Mouse (Mus musculus) liver, embryonic 12.5 days (tissue): ENCODE data around the gene Arhgap24. TPM values are rescaled to one million over a fixed set of nuclear protein-coding genes. Genes with fewer than 3 reads are reported as not detected.

ENCODE experiments used
- ATAC-seq: fragments of 200-750 bp; cut with Nextera tagmentation; 2 replicates; pipeline ENCODE4 v1.8.0; 2017; ENCODE audit warnings: moderate number of reproducible peaks, mild to moderate bottlenecking, moderate library complexity
- H3K27ac ChIP-seq: fragments of 300-500 bp; sonication (generic); 2 replicates; pipeline ENCODE4 v1.5.1; 2016; ENCODE audit warnings: mild to moderate bottlenecking
- H3K27me3 ChIP-seq: fragments of 300-500 bp; sonication (generic); replicated peaks from 2 replicates; pipeline ENCODE4 v1.6.1; 2016; ENCODE audit warnings: mild to moderate bottlenecking, moderate library complexity
- H3K36me3 ChIP-seq: fragments of 300-500 bp; sonication (generic); 2 replicates; pipeline ENCODE4 v1.6.1; 2016; ENCODE audit warnings: mild to moderate bottlenecking, moderate library complexity
- H3K4me1 ChIP-seq: fragments of 300-500 bp; sonication (generic); 2 replicates; pipeline ENCODE4 v1.6.1; 2016
- H3K4me2 ChIP-seq: fragments of 300-500 bp; sonication (generic); 2 replicates; pipeline ENCODE4 v1.6.1; 2016; ENCODE audit warnings: mild to moderate bottlenecking, moderate library complexity
- H3K4me3 ChIP-seq: fragments of 300-500 bp; sonication (generic); 2 replicates; pipeline ENCODE4 v1.5.1; 2016; ENCODE audit warnings: mild to moderate bottlenecking, moderate library complexity
- H3K9ac ChIP-seq: fragments of 300-500 bp; sonication (generic); 2 replicates; pipeline ENCODE4 v1.6.1; 2016; ENCODE audit warnings: mild to moderate bottlenecking, moderate library complexity
- H3K9me3 ChIP-seq: fragments of 300-500 bp; sonication (generic); replicated peaks from 2 replicates; pipeline ENCODE4 v1.6.1; 2016; ENCODE audit warnings: mild to moderate bottlenecking, moderate library complexity
- WGBS: fragments of 180-500 bp; shearing (Covaris S2); methylation state at CpG from one replicate; pipeline ENCODE4 v1.1.7; 2016; ENCODE audit not compliant: insufficient replicate concordance; 5-methylcytosine and 5-hydroxymethylcytosine counted together
- polyA plus RNA-seq: library from polyadenylated mRNA; unstranded; fragments of >200 nt; fragmentation: Nextera tagmentation; extraction: Ambion mirVana; gene quantifications from 2 replicates; pipeline ENCODE4 v1.2.1, GENCODE M21; 2016

The Arhgap24 gene
- polyA plus RNA-seq, 1 experiment from 2014 or later = 3.4 TPM

DNA sequence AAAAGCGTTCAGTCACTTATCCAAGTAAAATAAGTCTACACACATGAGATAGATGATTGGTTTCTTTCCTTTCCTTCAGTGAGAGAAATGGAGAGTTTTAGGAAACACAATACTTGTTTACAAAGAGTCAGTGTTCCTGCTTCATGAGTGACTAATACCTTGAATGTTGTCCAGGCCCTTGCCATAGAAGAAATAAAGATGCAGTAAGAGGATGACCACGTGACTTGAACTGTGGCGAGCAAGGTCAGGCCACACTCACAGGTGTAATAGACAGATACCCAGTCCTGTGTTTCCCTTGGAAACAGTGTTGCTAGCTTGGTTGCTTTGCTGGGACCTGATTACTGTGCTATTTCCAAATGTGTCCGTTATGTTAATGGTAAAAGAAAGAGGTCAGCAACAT, 23.4 kb downstream of the Arhgap24 start:
- 69% methylated on average over 4 of the region's 4 CpGs for WGBS
- Histone ChIP-seq H3K4me2 (no peak overlapping the region), H3K4me3 (no peak overlapping the region), H3K27me3 (no peaks in the 10 kb centered on the region), H3K4me1 (no peaks in the 10 kb centered on the region), H3K27ac (no peak overlapping the region), H3K9me3 (no peaks in the 10 kb centered on the region), H3K36me3 (no peaks in the 10 kb centered on the region), H3K9ac (no peak overlapping the region)
- no peak for ATAC-seq

DNA sequence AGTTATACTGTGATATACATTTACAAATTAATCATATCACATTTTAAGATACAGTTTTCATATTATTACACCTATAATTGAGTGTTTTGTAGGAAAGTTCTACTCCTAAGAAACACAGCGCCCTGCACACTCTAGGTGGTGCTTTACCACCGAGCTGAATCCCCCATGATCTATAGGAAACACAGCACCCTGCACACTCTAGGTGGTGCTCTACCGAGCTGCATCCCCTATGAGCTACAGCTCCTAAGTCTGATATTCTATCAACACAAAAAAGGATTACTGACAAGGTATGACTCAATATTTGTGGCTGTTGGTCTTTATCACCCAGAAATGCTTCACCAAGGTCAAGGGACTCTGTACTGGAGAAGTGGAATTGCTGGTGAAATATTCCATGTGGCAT, 27.0 kb downstream of the Arhgap24 start:
- no peak for ATAC-seq
- H3K36me3 ChIP-seq = no peaks in the 10 kb centered on the region
- H3K27ac ChIP-seq = no peak overlapping the region
- H3K4me3 ChIP-seq = no peak overlapping the region
- no peak overlapping the region for H3K9ac ChIP-seq
- no peaks in the 10 kb centered on the region for H3K27me3 ChIP-seq
- H3K4me2 ChIP-seq = no peak overlapping the region
- H3K4me1 ChIP-seq = no peaks in the 10 kb centered on the region
- H3K9me3 ChIP-seq = no peaks in the 10 kb centered on the region
- WGBS = 50% methylated on average over 3 of the region's 3 CpGs

DNA sequence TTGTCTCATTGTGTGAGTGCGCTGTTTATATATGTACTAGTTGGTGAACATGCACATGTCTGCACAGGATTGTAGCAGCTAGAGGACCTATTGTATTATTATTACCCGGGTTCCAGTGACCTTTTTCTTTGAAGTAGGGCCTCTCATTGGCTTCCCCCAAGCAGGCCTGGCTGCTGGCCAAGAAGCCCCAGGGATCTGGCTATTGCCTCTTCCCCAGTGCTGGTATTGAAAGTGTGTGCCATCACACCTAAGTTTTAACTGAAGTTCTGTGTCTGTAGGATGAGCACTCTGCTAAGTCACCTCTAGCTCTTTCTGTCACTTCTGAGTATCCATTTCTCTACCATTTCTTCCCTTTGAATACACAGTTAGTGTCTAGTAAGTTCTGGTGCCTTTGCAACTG, 28.2 kb downstream of the Arhgap24 start:
- Histone ChIP-seq H3K4me3 (no peak overlapping the region), H3K27me3 (no peaks in the 10 kb centered on the region), H3K27ac (no peak overlapping the region), H3K4me1 (no peaks in the 10 kb centered on the region), H3K4me2 (no peak overlapping the region), H3K36me3 (no peaks in the 10 kb centered on the region), H3K9ac (no peak overlapping the region), H3K9me3 (no peaks in the 10 kb centered on the region)
- 55% methylated on average over 2 of the region's 2 CpGs for WGBS
- ATAC-seq = no peak

DNA sequence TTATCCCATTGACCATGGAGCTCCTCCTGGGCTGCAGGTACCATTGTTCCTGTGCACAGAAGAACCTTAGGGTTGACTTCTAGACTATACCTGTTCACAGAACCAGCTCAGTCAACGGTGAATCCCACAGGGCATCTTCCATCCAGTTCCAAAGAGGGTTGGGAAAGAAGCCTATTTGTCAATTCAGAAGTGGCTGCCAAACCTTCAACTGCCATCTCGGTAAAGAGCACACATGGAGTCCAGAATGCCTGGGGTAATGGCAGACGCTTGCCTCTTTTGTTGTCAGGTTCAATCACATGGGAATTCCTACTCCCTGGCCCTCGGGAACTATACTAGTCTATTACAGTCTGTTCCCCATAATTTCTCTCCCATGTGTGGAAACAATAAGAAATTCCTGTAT, 30.5 kb downstream of the Arhgap24 start:
- H3K4me2 ChIP-seq = no peak overlapping the region
- ATAC-seq = no peak
- no peaks in the 10 kb centered on the region for H3K27me3 ChIP-seq
- no peak overlapping the region for H3K4me3 ChIP-seq
- WGBS = 64% methylated on average over 4 of the region's 4 CpGs
- H3K9me3 ChIP-seq = no peaks in the 10 kb centered on the region
- no peaks in the 10 kb centered on the region for H3K4me1 ChIP-seq
- H3K27ac ChIP-seq = no peak overlapping the region
- no peaks in the 10 kb centered on the region for H3K36me3 ChIP-seq
- no peak overlapping the region for H3K9ac ChIP-seq

DNA sequence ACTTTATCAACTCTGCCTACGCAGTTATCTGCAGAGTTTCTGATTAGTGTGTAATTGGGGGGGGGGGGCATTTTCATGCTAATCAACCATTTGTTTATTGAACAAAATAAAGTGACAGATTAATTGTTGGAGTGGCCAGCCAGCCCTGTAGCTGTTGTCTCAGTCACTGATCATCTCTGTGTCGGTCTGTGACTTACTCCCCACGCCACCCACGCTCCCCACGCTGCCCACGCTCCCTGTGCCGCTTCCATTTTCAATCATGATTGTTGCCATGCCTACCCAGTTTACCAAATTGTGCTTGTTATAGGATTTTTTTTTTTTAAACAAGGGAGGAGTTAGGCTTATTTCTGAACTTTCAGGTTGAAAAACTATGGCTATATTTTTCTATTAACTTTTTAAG, 34.3 kb downstream of the Arhgap24 start:
- H3K4me2 ChIP-seq = no peak overlapping the region
- H3K27ac ChIP-seq = no peak overlapping the region
- H3K36me3 ChIP-seq = no peaks in the 10 kb centered on the region
- no peaks in the 10 kb centered on the region for H3K27me3 ChIP-seq
- no peaks in the 10 kb centered on the region for H3K4me1 ChIP-seq
- no peak overlapping the region for H3K9ac ChIP-seq
- no peaks in the 10 kb centered on the region for H3K9me3 ChIP-seq
- H3K4me3 ChIP-seq = no peak overlapping the region
- 63% methylated on average over 7 of the region's 7 CpGs for WGBS
- ATAC-seq = no peak

DNA sequence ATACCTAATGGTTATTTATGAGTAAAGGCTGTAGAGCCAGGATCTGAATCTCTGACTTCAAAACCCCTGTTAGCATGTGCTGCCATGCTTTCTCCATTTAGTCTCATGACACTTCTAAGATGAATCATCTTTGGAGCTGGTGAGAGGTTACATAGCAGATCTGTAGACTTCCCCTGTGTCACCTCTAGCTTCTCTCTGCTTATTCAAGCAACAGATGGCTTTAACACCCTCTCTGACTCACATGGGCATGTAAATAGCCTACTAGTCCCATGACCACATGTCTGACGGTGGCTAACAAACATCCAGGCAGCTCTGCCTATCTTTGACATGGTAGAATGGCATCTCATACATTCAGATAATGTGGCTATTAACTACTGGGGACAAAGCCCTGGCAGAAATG, 39.3 kb downstream of the Arhgap24 start:
- WGBS = 68% methylated on average over 1 of the region's 1 CpGs
- no peaks in the 10 kb centered on the region for H3K9me3 ChIP-seq

DNA sequence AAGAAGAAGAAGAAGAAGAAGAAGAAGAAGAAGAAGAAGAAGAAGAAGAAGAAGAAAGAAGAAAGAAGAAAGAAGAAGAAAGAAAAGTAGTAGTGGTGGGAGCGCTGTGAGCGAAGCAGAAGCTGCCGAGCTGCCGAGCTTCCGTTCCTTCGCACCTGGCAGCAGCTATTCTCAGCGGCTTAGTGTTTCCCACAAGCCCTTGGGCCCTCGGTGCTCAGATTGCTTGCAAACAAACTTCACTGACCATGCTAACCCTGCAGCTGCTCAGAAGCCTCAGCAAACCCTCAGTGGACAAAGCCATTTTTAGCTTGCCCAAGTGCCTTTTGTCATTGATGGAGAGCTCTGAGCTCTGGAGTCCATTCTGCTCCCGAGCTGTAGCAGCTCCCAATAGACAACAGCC, 54.1 kb downstream of the Arhgap24 start:
- Histone ChIP-seq H3K36me3 (no peaks in the 10 kb centered on the region), H3K9ac (no peak overlapping the region), H3K4me2 (no peak overlapping the region), H3K4me3 (no peak overlapping the region), H3K27me3 (no peaks in the 10 kb centered on the region), H3K4me1 (no peaks in the 10 kb centered on the region), H3K9me3 (no peaks in the 10 kb centered on the region), H3K27ac (no peak overlapping the region)
- no peak for ATAC-seq
- 64% methylated on average over 9 of the region's 9 CpGs for WGBS

More for the DNA sequence above, 39.3 kb downstream of the Arhgap24 start:
- Histone ChIP-seq H3K4me1 (no peaks in the 10 kb centered on the region), H3K36me3 (no peaks in the 10 kb centered on the region), H3K4me2 (no peak overlapping the region), H3K4me3 (no peak overlapping the region), H3K9ac (no peak overlapping the region), H3K27ac (no peak overlapping the region), H3K27me3 (no peaks in the 10 kb centered on the region)
- ATAC-seq = no peak

DNA sequence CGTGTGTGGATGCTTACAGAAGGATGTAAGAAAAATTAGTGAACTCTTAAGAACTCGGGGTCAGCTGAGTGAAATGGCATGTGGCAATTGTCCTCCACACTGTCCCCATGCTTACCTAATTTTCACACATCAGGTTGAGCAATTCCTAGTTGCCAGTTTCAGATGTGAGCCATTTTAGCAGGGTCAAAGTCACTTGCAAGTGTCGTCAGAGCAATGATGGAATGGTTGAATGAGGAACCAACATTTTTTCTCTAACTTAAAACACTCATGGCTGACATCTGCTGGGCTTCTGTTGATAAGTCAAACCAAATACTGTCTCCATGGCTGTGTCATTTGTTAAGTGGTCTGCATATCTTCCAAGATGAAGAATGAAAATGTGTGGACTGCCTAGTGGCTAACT, 56.6 kb downstream of the Arhgap24 start:
- Histone ChIP-seq H3K9ac (no peak overlapping the region), H3K27me3 (no peaks in the 10 kb centered on the region), H3K4me2 (no peak overlapping the region), H3K9me3 (no peaks in the 10 kb centered on the region), H3K4me1 (no peaks in the 10 kb centered on the region), H3K27ac (no peak overlapping the region), H3K36me3 (no peaks in the 10 kb centered on the region), H3K4me3 (no peak overlapping the region)
- WGBS = 46% methylated on average over 3 of the region's 3 CpGs
- ATAC-seq = no peak

DNA sequence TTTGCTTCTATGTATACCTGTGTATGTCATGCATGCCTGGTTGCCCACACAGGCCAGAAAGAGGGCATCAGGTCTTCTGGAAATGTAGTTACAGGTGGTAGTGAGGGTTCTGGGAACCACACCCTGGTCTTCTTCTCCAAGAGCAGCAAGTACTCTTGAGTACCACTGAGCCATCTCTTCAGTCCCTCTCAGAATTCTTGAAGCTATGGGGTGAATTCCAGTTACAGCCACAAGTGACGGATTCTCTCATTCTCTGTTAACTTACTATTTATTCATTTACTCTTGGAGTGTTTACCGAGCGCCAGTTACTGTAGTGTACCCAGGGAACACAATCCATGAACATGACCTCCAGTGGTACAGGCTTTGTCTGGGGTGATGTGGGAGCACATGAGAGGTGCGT, 65.1 kb downstream of the Arhgap24 start:
- no peak overlapping the region for H3K9ac ChIP-seq
- H3K4me3 ChIP-seq = no peak overlapping the region
- no peak overlapping the region for H3K27ac ChIP-seq
- no peaks in the 10 kb centered on the region for H3K36me3 ChIP-seq
- no peaks in the 10 kb centered on the region for H3K9me3 ChIP-seq
- no peaks in the 10 kb centered on the region for H3K4me1 ChIP-seq
- no peak overlapping the region for H3K4me2 ChIP-seq
- WGBS = 78% methylated on average over 4 of the region's 4 CpGs
- H3K27me3 ChIP-seq = no peaks in the 10 kb centered on the region
- ATAC-seq = no peak

DNA sequence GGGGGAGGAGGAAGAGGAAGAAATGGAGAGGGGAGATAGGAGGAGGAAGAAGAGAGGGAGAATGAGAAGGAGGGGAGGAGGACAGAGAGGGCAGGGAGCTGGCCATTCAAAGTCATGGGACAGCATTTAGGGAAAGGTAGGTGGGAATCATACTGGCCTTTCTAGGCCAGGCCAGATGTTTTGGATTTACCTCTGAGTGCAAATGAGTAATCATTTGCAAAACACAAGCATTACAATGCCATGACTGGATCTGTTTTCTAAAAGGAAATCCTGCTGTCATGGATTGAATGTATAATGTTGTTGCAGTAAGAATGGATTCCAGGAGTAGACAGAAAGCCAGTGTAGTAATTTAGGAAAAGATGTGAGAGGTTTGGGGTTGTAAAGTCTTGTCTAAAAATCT, 66.6 kb downstream of the Arhgap24 start:
- no peak overlapping the region for H3K4me3 ChIP-seq
- no peaks in the 10 kb centered on the region for H3K27me3 ChIP-seq
- H3K27ac ChIP-seq = no peak overlapping the region
- no peaks in the 10 kb centered on the region for H3K9me3 ChIP-seq
- H3K9ac ChIP-seq = no peak overlapping the region
- no peaks in the 10 kb centered on the region for H3K36me3 ChIP-seq
- no peak for ATAC-seq
- H3K4me1 ChIP-seq = no peaks in the 10 kb centered on the region
- H3K4me2 ChIP-seq = no peak overlapping the region

DNA sequence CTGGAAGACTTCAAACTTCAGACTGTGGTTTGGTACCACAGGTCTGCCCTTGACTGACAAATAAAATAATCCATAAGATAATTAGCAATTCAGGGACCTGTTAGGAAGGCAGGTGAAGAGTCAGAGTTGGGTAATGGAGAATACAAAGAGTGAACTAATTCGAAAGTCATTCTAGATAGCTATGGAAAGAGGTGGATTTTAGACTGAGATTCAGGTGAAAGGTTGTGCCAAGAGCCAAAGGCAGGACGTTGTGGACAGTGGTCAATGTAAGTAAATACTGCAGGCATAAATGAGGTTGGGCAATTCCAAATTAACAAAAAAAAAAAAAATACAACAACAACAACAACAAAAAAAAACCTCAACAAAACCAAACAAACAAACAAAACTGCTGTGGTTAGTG, 67.2 kb downstream of the Arhgap24 start:
- Histone ChIP-seq H3K9me3 (no peaks in the 10 kb centered on the region), H3K27me3 (no peaks in the 10 kb centered on the region), H3K4me1 (no peaks in the 10 kb centered on the region), H3K4me3 (no peak overlapping the region), H3K9ac (no peak overlapping the region), H3K4me2 (no peak overlapping the region), H3K36me3 (no peaks in the 10 kb centered on the region), H3K27ac (no peak overlapping the region)
- 40% methylated on average over 2 of the region's 2 CpGs for WGBS
- no peak for ATAC-seq

DNA sequence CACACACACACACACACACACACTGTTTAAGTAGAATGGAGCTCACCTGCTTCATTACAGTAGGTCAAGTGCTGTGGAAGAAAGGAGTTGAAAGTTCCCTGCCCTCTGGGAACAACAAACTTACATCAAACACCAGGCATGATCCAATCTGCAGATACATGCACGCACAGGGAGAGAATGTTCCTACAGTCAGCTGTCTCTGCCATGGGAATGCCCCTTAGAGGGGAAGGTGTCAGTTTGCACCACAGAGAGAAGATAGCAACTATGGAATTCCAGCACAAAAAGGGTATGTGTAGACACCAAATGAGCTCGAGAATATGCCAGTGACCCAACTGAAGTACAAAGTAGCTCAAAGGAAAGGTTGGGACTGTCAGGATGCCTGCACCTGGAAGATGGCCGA, 69.0 kb downstream of the Arhgap24 start:
- Histone ChIP-seq H3K4me2 (no peak overlapping the region), H3K36me3 (no peaks in the 10 kb centered on the region), H3K4me3 (no peak overlapping the region), H3K4me1 (no peaks in the 10 kb centered on the region), H3K27ac (no peak overlapping the region), H3K27me3 (no peaks in the 10 kb centered on the region), H3K9ac (no peak overlapping the region), H3K9me3 (no peaks in the 10 kb centered on the region)
- ATAC-seq = no peak
- WGBS = 49% methylated on average over 3 of the region's 3 CpGs

DNA sequence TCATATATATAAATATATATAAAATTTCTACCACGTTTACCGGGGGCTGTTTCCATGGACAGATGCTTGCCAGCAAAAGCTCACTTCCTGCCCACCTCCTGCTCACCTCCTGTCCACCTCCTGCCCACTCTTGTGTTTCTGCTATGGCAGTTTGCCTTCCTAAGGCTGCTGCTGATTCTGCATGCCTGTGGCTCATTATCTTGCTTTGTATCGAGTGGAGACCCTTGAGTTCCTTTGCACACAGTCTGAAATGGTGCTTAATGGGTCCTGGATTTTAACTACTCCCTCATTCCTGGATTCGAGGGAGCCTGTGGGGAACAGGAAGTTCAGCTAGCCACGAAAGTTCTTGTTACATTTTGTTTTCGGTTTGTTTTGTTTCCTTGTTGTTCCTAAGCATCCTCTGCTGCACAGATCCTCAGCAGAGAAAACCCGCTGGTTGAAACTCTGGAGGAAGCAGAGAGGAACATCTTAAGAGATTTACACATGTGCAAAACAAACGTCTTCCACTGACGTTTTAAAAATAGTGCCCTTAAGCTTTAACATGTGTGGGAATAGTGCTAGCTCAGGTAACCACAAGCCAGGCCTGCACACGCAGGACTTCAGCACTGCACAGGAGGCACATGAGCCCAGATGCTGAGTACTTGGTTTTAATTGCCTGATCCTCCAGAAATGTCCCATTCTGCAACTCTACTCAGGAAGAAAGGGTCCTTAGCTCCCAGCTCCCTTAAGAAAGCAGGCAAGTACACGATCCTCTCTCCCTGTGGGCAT, 69.9 kb downstream of the Arhgap24 start:
- no peak overlapping the region for H3K4me3 ChIP-seq
- H3K4me1 ChIP-seq = no peaks in the 10 kb centered on the region
- no peaks in the 10 kb centered on the region for H3K36me3 ChIP-seq
- no peak overlapping the region for H3K27ac ChIP-seq
- H3K4me2 ChIP-seq = no peak overlapping the region
- no peak overlapping the region for H3K9ac ChIP-seq
- H3K9me3 ChIP-seq = no peaks in the 10 kb centered on the region
- WGBS = 29% methylated on average over 11 of the region's 11 CpGs
- no peaks in the 10 kb centered on the region for H3K27me3 ChIP-seq
- no peak for ATAC-seq
